Mouse (Mus musculus): ENCODE results near the gene Lkaaear1. TPM values are rescaled to one million over a fixed set of nuclear protein-coding genes. Genes with fewer than 3 reads are reported as not detected.

Lkaaear1 gene
- polyA plus RNA-seq, 1 experiment from 2014 or later = not detected

Other genes starting within 250 kb of the Lkaaear1 start
- gene Zbtb46, start 239.0 kb downstream of the Lkaaear1 start, polyA plus RNA-seq (2015; fragmentation: Nextera tagmentation; extraction: Ambion mirVana) = 23.8 and 26.0 TPM in 2 replicates
- 0.09 and 0.12 TPM in 2 replicates for gene Abhd16b, start 205.2 kb downstream of the Lkaaear1 start, polyA plus RNA-seq (2015; fragmentation: Nextera tagmentation; extraction: Ambion mirVana)
- 117 TPM in 2 replicates for gene Tpd52l2, start 201.3 kb downstream of the Lkaaear1 start, polyA plus RNA-seq (2015; fragmentation: Nextera tagmentation; extraction: Ambion mirVana)
- 291 and 297 TPM in 2 replicates for gene Dnajc5, start 178.0 kb downstream of the Lkaaear1 start, polyA plus RNA-seq (2015; fragmentation: Nextera tagmentation; extraction: Ambion mirVana)
- gene Uckl1, start 113.5 kb downstream of the Lkaaear1 start, polyA plus RNA-seq (2015; fragmentation: Nextera tagmentation; extraction: Ambion mirVana) = 77.2 and 81.8 TPM in 2 replicates
- 68.4 and 69.0 TPM in 2 replicates for gene Prpf6, start 106.6 kb downstream of the Lkaaear1 start, polyA plus RNA-seq (2015; fragmentation: Nextera tagmentation; extraction: Ambion mirVana)
- gene Zfp512b, start 105.6 kb downstream of the Lkaaear1 start, polyA plus RNA-seq (2015; fragmentation: Nextera tagmentation; extraction: Ambion mirVana) = 97.1 and 111 TPM in 2 replicates
- 232 and 239 TPM in 2 replicates for gene Samd10, start 99.2 kb downstream of the Lkaaear1 start, polyA plus RNA-seq (2015; fragmentation: Nextera tagmentation; extraction: Ambion mirVana)
- not detected in 2 replicates for gene Gm29797, start 41.4 kb downstream of the Lkaaear1 start, polyA plus RNA-seq (2015; fragmentation: Nextera tagmentation; extraction: Ambion mirVana)
- gene Sox18, start 26.8 kb downstream of the Lkaaear1 start, polyA plus RNA-seq (2015; fragmentation: Nextera tagmentation; extraction: Ambion mirVana) = 18.3 and 19.7 TPM in 2 replicates
- 52.2 and 54.5 TPM in 2 replicates for gene Tcea2, start 18.1 kb downstream of the Lkaaear1 start, polyA plus RNA-seq (2015; fragmentation: Nextera tagmentation; extraction: Ambion mirVana)
- 65.4 and 67.3 TPM in 2 replicates for gene Rgs19, start 4.5 kb downstream of the Lkaaear1 start, polyA plus RNA-seq (2015; fragmentation: Nextera tagmentation; extraction: Ambion mirVana)
- gene Oprl1, start 16.6 kb upstream of the Lkaaear1 start, polyA plus RNA-seq (2015; fragmentation: Nextera tagmentation; extraction: Ambion mirVana) = 106 and 107 TPM in 2 replicates
- 22.0 and 24.6 TPM in 2 replicates for gene Myt1, start 64.9 kb upstream of the Lkaaear1 start, polyA plus RNA-seq (2015; fragmentation: Nextera tagmentation; extraction: Ambion mirVana)
- gene Pcmtd2, start 139.4 kb upstream of the Lkaaear1 start, polyA plus RNA-seq (2015; fragmentation: Nextera tagmentation; extraction: Ambion mirVana) = 30.3 and 35.5 TPM in 2 replicates
- 76.6 and 79.9 TPM in 2 replicates for gene Polr3k, start 165.9 kb upstream of the Lkaaear1 start, polyA plus RNA-seq (2015; fragmentation: Nextera tagmentation; extraction: Ambion mirVana)